Mouse (Mus musculus) heart, postnatal 0 days (tissue): ENCODE data around the gene Ebf4. TPM values are rescaled to one million over a fixed set of nuclear protein-coding genes. Genes with fewer than 3 reads are reported as not detected.
"Not testable (repeated sequence)": the region's sequence is repeated elsewhere in the genome, so short reads cannot be mapped to it uniquely, and the experiment has no call there.

Experiments used
- ATAC-seq: fragments of 200-750 bp; cut with Nextera tagmentation; 2 replicates; pipeline ENCODE4 v1.8.0; 2017; ENCODE audit warnings: low read depth, moderate number of reproducible peaks, moderate library complexity; ENCODE audit not compliant: insufficient read depth
- DNase-seq: peaks from one replicate; pipeline ENCODE4 v3.0.0-alpha.2; 2016; ENCODE audit warnings: low spot score
- H3K27ac ChIP-seq: fragments of 300-500 bp; sonication (generic); 2 replicates; pipeline ENCODE4 v1.5.1; 2014; ENCODE audit warnings: low read depth, mild to moderate bottlenecking
- H3K27me3 ChIP-seq: fragments of 300-500 bp; sonication (generic); 2 replicates; pipeline ENCODE4 v1.6.1; 2014; ENCODE audit warnings: low read length, mixed read lengths; ENCODE audit not compliant: control insufficient read depth, insufficient read depth
- H3K36me3 ChIP-seq: fragments of 300-500 bp; sonication (generic); replicated peaks from 2 replicates; pipeline ENCODE4 v1.6.1; 2014; ENCODE audit warnings: low read length, mixed read lengths; ENCODE audit not compliant: control insufficient read depth, insufficient read depth
- H3K4me1 ChIP-seq: fragments of 300-500 bp; sonication (generic); 2 replicates; pipeline ENCODE4 v1.6.1; 2014; ENCODE audit warnings: antibody characterized with exemption; ENCODE audit not compliant: control insufficient read depth, insufficient read depth
- H3K4me2 ChIP-seq: fragments of 300-500 bp; sonication (generic); 2 replicates; pipeline ENCODE4 v1.6.1; 2014; ENCODE audit warnings: low read depth, mild to moderate bottlenecking, low read length, moderate library complexity
- H3K4me3 ChIP-seq: fragments of 300-500 bp; sonication (generic); 2 replicates; pipeline ENCODE4 v1.5.1; 2014; ENCODE audit warnings: low read depth, low read length
- H3K9ac ChIP-seq: fragments of 300-500 bp; sonication (generic); replicated peaks from 2 replicates; pipeline ENCODE4 v1.6.1; 2014; ENCODE audit warnings: low read depth, low read length, mixed read lengths
- H3K9me3 ChIP-seq: fragments of 300-500 bp; sonication (generic); replicated peaks from 2 replicates; pipeline ENCODE4 v1.6.1; 2016; ENCODE audit warnings: low read length; ENCODE audit not compliant: control insufficient read depth
- CTCF ChIP-seq: IDR thresholded peaks from 2 replicates; pipeline ENCODE4 v1.5.1; 2016; ENCODE audit warnings: antibody characterized with exemption, control low read depth, low read depth
- EP300 ChIP-seq: IDR thresholded peaks from 2 replicates; pipeline ENCODE4 v1.6.1; 2016; ENCODE audit warnings: antibody characterized with exemption, low read depth
- WGBS: fragments of 180-500 bp; shearing (Covaris S2); extraction: QIAGEN DNeasy Blood & Tissue Kit; methylation state at CpG from one replicate; pipeline ENCODE4 v1.1.7; 2014; 5-methylcytosine and 5-hydroxymethylcytosine counted together
- polyA plus RNA-seq: library from polyadenylated mRNA; unstranded; fragments of >200 nt; fragmentation: Nextera tagmentation; extraction: Ambion mirVana; gene quantifications from 2 replicates; pipeline ENCODE4 v1.2.1, GENCODE M21; 2015
- total RNA-seq: library from RNA; depleted of rRNA; stranded (reverse); fragments of >200 nt; gene quantifications from 2 replicates; pipeline ENCODE4 v1.2.3, GENCODE M21; 2014; ENCODE audit warnings: low replicate concordance

Gene Ebf4
- total and polyA plus RNA-seq, 2 experiments from 2014 or later = 0.16 to 1.1 TPM

GRCm38 (mm10) chr2:130365211-130366094 lies 70.5 kb downstream of the Ebf4 start:
- DNase-seq (peak; percentile 66), ATAC-seq (peak; percentile 71)
- Histone ChIP-seq H3K4me2 (peak overlapping the region; percentile 79), H3K4me3 (peak overlapping the region; percentile 52), H3K4me1 (no peaks in the 10 kb centered on the region), H3K9ac (peak overlapping the region; percentile 46), H3K9me3 (no peaks in the 10 kb centered on the region), H3K36me3 (no peaks in the 10 kb centered on the region), H3K27ac (no peak overlapping the region), H3K27me3 (peaks cover 36% of the 10 kb centered on the region)
- WGBS = 5% methylated on average over 30 of the region's 30 CpGs
- TF ChIP-seq CTCF = peak; percentile 38
- TF ChIP-seq EP300 = no peak

- Histone ChIP-seq H3K4me3 (no peak overlapping the region), H3K4me1 (no peaks in the 10 kb centered on the region), H3K36me3 (no peaks in the 10 kb centered on the region), H3K9ac (no peak overlapping the region), H3K9me3 (no peaks in the 10 kb centered on the region), H3K27me3 (peaks cover 16% of the 10 kb centered on the region), H3K27ac (no peak overlapping the region), H3K4me2 (no peak overlapping the region)
- no peak for ATAC-seq
- TF ChIP-seq CTCF (no peak), EP300 (no peak)
- no peak for DNase-seq
- 56% methylated on average over 4 of the region's 4 CpGs for whole genome bisulfite sequencing
These were observed 72.4 kb downstream of the Ebf4 start for GRCm38 (mm10) chr2:130367386-130367785.

GRCm38 (mm10) chr2:130373026-130373425 lies 78.1 kb downstream of the Ebf4 start:
- ATAC-seq = not testable (repeated sequence)

GRCm38 (mm10) chr2:130374951-130375350 lies 80.0 kb downstream of the Ebf4 start:
- TF ChIP-seq CTCF (no peak), EP300 (no peak)
- H3K9ac ChIP-seq = no peak overlapping the region
- H3K27me3 ChIP-seq = no peaks in the 10 kb centered on the region
- H3K4me1 ChIP-seq = no peaks in the 10 kb centered on the region
- H3K27ac ChIP-seq = no peak overlapping the region
- H3K4me2 ChIP-seq = no peak overlapping the region
- DNase-seq (no peak), ATAC-seq (no peak)
- no peaks in the 10 kb centered on the region for H3K36me3 ChIP-seq
- WGBS = 62% methylated on average over 4 of the region's 4 CpGs
- no peaks in the 10 kb centered on the region for H3K9me3 ChIP-seq
- no peak overlapping the region for H3K4me3 ChIP-seq

More at GRCm38 (mm10) chr2:130373026-130373425, 78.1 kb downstream of the Ebf4 start:
- not testable (repeated sequence) for H3K27me3 ChIP-seq, H3K4me1 ChIP-seq, H3K4me2 ChIP-seq, H3K9me3 ChIP-seq, H3K4me3 ChIP-seq, H3K9ac ChIP-seq, H3K36me3 ChIP-seq, DNase-seq, H3K27ac ChIP-seq
- 28% methylated on average over 1 of the region's 1 CpGs for WGBS

- WGBS = 61% methylated on average over 3 of the region's 3 CpGs
- H3K9me3 ChIP-seq = no peaks in the 10 kb centered on the region
These were observed 88.2 kb downstream of the Ebf4 start for GRCm38 (mm10) chr2:130383205-130383604.

More at GRCm38 (mm10) chr2:130383205-130383604, 88.2 kb downstream of the Ebf4 start:
- Histone ChIP-seq H3K27ac (no peak overlapping the region), H3K4me3 (no peak overlapping the region), H3K36me3 (no peaks in the 10 kb centered on the region), H3K4me2 (no peak overlapping the region), H3K27me3 (0 out of 2 replicates have a peak, but pooled peaks cover 7% of the 10 kb centered on the region), H3K4me1 (no peaks in the 10 kb centered on the region), H3K9ac (no peak overlapping the region)
- ATAC-seq (no peak), DNase-seq (no peak)
- TF ChIP-seq EP300 = no peak
- no peak for TF ChIP-seq CTCF
